Mouse (Mus musculus): Measurements from ENCODE around the gene Tmem115. TPM values are rescaled to one million over a fixed set of nuclear protein-coding genes. Genes with fewer than 3 reads are reported as not detected.

Tmem115 gene
- 43.4 TPM for polyA plus RNA-seq (2012; fragmentation: generic; extraction: Trizol)

- peak within 1 kb of the TSS; percentile 73 for H3ac ChIP-seq (ENCODE audit: control insufficient read depth, insufficient read length)
- H3K27me3 ChIP-seq (ENCODE audit: control insufficient read depth, insufficient read depth, insufficient read length) = no peaks in the 10 kb centered on the region
- peaks cover 6% of the 10 kb centered on the region for H3K36me3 ChIP-seq (ENCODE audit: control insufficient read depth, insufficient read depth)
- H3K4me2 ChIP-seq (ENCODE audit: low read depth) = peak within 1 kb of the TSS; percentile 86
- peak within 1 kb of the TSS; percentile 92 for H3K4me3 ChIP-seq
- no peak for TF ChIP-seq MAX (IDR thresholded peaks at IDR 0.05; ENCODE audit: low read depth)
- no peak for TF ChIP-seq MYOG (IDR thresholded peaks at IDR 0.05; ENCODE audit: control insufficient read depth in 1 of 3, insufficient read depth in 1 of 3, insufficient read length in 2 of 3, low read depth in 2 of 3)
- no peak for TF ChIP-seq CEBPB (IDR thresholded peaks at IDR 0.05; ENCODE audit: insufficient read depth, poor library complexity, severe bottlenecking)
- TF ChIP-seq POLR2A (IDR thresholded peaks at IDR 0.05; ENCODE audit: insufficient read length, low read depth) = peak; percentile 74
- TF ChIP-seq POLR2AphosphoS2 (IDR thresholded peaks at IDR 0.05; ENCODE audit: insufficient read length, low read depth) = peak; percentile 70
- H3K79me2 ChIP-seq (ENCODE audit: control insufficient read depth, insufficient read depth) = peaks cover 34% of the 10 kb centered on the region
Measured at GRCm38 (mm10) chr9:107533791-107534407, at the start of gene Tmem115. Tmem115 (plus strand) TSS chr9:107533945.

GRCm38 (mm10) chr9:107484302-107484701 is 49.4 kb upstream of the Tmem115 start:
- H3ac ChIP-seq (ENCODE audit: control insufficient read depth, insufficient read length) = no peak overlapping the region
- H3K27me3 ChIP-seq (ENCODE audit: control insufficient read depth, insufficient read depth, insufficient read length) = peaks cover 46% of the 10 kb centered on the region
- TF ChIP-seq MAX (IDR thresholded peaks at IDR 0.05; ENCODE audit: low read depth) (no peak), E2F4 (IDR thresholded peaks at IDR 0.05; ENCODE audit: insufficient read depth) (no peak), MYOD1 (IDR thresholded peaks at IDR 0.05; ENCODE audit: control insufficient read depth in 1 of 3, insufficient read length in 2 of 3, low read depth in 2 of 3) (peak in 1 of 3 experiments; percentile 15), REST (IDR thresholded peaks at IDR 0.05; ENCODE audit: insufficient read depth, insufficient read length) (no peak), SRF (IDR thresholded peaks at IDR 0.05; ENCODE audit: control insufficient read depth, insufficient read length, low read depth) (no peak)
- H3K4me3 ChIP-seq = no peak overlapping the region
- H3K36me3 ChIP-seq (ENCODE audit: control insufficient read depth, insufficient read depth) = no peaks in the 10 kb centered on the region
- H3K79me2 ChIP-seq (ENCODE audit: control insufficient read depth, insufficient read depth) = no peaks in the 10 kb centered on the region
- no peak overlapping the region for H3K4me2 ChIP-seq (ENCODE audit: low read depth)

- no peak for TF ChIP-seq POLR2A (IDR thresholded peaks at IDR 0.05; ENCODE audit: insufficient read length, low read depth)
- TF ChIP-seq POLR2AphosphoS2 (IDR thresholded peaks at IDR 0.05; ENCODE audit: insufficient read length, low read depth) = no peak
- TF ChIP-seq E2F4 (IDR thresholded peaks at IDR 0.05; ENCODE audit: insufficient read depth) = no peak
- no peak overlapping the region for H3K4me3 ChIP-seq
- H3K36me3 ChIP-seq (ENCODE audit: control insufficient read depth, insufficient read depth) = no peaks in the 10 kb centered on the region
- H3ac ChIP-seq (ENCODE audit: control insufficient read depth, insufficient read length) = no peak overlapping the region
- H3K27me3 ChIP-seq (ENCODE audit: control insufficient read depth, insufficient read depth, insufficient read length) = peaks cover 45% of the 10 kb centered on the region
- H3K79me2 ChIP-seq (ENCODE audit: control insufficient read depth, insufficient read depth) = no peaks in the 10 kb centered on the region
- H3K4me2 ChIP-seq (ENCODE audit: low read depth) = no peak overlapping the region
Measured at GRCm38 (mm10) chr9:107484766-107485165, 49.0 kb upstream of the Tmem115 start.

GRCm38 (mm10) chr9:107486086-107486485 is 47.7 kb upstream of the Tmem115 start:
- no peaks in the 10 kb centered on the region for H3K36me3 ChIP-seq (ENCODE audit: control insufficient read depth, insufficient read depth)
- peaks cover 40% of the 10 kb centered on the region for H3K27me3 ChIP-seq (ENCODE audit: control insufficient read depth, insufficient read depth, insufficient read length)
- no peak overlapping the region for H3K4me3 ChIP-seq
- H3ac ChIP-seq (ENCODE audit: control insufficient read depth, insufficient read length) = no peak overlapping the region
- no peak for TF ChIP-seq REST (IDR thresholded peaks at IDR 0.05; ENCODE audit: insufficient read depth, insufficient read length)
- no peak for TF ChIP-seq MYOG (IDR thresholded peaks at IDR 0.05; ENCODE audit: control insufficient read depth in 1 of 3, insufficient read depth in 1 of 3, insufficient read length in 2 of 3, low read depth in 2 of 3)
- no peak for TF ChIP-seq CEBPB (IDR thresholded peaks at IDR 0.05; ENCODE audit: insufficient read depth, poor library complexity, severe bottlenecking)
- TF ChIP-seq POLR2A (IDR thresholded peaks at IDR 0.05; ENCODE audit: insufficient read length, low read depth) = no peak
- TF ChIP-seq USF1 (IDR thresholded peaks at IDR 0.05; ENCODE audit: low read depth) = no peak
- no peak for TF ChIP-seq SRF (IDR thresholded peaks at IDR 0.05; ENCODE audit: control insufficient read depth, insufficient read length, low read depth)
- TF ChIP-seq MYOD1 (IDR thresholded peaks at IDR 0.05; ENCODE audit: control insufficient read depth in 1 of 3, insufficient read length in 2 of 3, low read depth in 2 of 3) = no peak
- TF ChIP-seq POLR2AphosphoS2 (IDR thresholded peaks at IDR 0.05; ENCODE audit: insufficient read length, low read depth) = no peak
- H3K4me2 ChIP-seq (ENCODE audit: low read depth) = no peak overlapping the region
- no peaks in the 10 kb centered on the region for H3K79me2 ChIP-seq (ENCODE audit: control insufficient read depth, insufficient read depth)

GRCm38 (mm10) chr9:107486507-107487225 is 47.1 kb upstream of the Tmem115 start:
- Histone ChIP-seq H3K27me3 (ENCODE audit: control insufficient read depth, insufficient read depth, insufficient read length) (peaks cover 39% of the 10 kb centered on the region), H3K4me2 (ENCODE audit: low read depth) (no peak overlapping the region), H3K36me3 (ENCODE audit: control insufficient read depth, insufficient read depth) (no peaks in the 10 kb centered on the region), H3K4me3 (no peak overlapping the region), H3K79me2 (ENCODE audit: control insufficient read depth, insufficient read depth) (no peaks in the 10 kb centered on the region), H3ac (ENCODE audit: control insufficient read depth, insufficient read length) (no peak overlapping the region)
- peak; percentile 74 for TF ChIP-seq REST (IDR thresholded peaks at IDR 0.05; ENCODE audit: insufficient read depth, insufficient read length)
- TF ChIP-seq MYOG (IDR thresholded peaks at IDR 0.05; ENCODE audit: control insufficient read depth in 1 of 3, insufficient read depth in 1 of 3, insufficient read length in 2 of 3, low read depth in 2 of 3) = no peak

- no peak overlapping the region for H3K4me3 ChIP-seq
- H3K27me3 ChIP-seq (ENCODE audit: control insufficient read depth, insufficient read depth, insufficient read length) = peaks cover 8% of the 10 kb centered on the region
- H3K79me2 ChIP-seq (ENCODE audit: control insufficient read depth, insufficient read depth) = no peaks in the 10 kb centered on the region
- H3ac ChIP-seq (ENCODE audit: control insufficient read depth, insufficient read length) = no peak overlapping the region
- no peaks in the 10 kb centered on the region for H3K36me3 ChIP-seq (ENCODE audit: control insufficient read depth, insufficient read depth)
- H3K4me2 ChIP-seq (ENCODE audit: low read depth) = no peak overlapping the region
- no peak for TF ChIP-seq E2F4 (IDR thresholded peaks at IDR 0.05; ENCODE audit: insufficient read depth)
- TF ChIP-seq SRF (IDR thresholded peaks at IDR 0.05; ENCODE audit: control insufficient read depth, insufficient read length, low read depth) = no peak
- no peak for TF ChIP-seq REST (IDR thresholded peaks at IDR 0.05; ENCODE audit: insufficient read depth, insufficient read length)
Measured at GRCm38 (mm10) chr9:107490146-107490545, 43.6 kb upstream of the Tmem115 start.
